Mouse (Mus musculus): Measurements from ENCODE around the gene Shisa9. TPM values are rescaled to one million over a fixed set of nuclear protein-coding genes. Genes with fewer than 3 reads are reported as not detected.

Shisa9 gene
- total RNA-seq, 2 experiments from 2014 or later = 0.21 TPM; not detected in 1

DNA sequence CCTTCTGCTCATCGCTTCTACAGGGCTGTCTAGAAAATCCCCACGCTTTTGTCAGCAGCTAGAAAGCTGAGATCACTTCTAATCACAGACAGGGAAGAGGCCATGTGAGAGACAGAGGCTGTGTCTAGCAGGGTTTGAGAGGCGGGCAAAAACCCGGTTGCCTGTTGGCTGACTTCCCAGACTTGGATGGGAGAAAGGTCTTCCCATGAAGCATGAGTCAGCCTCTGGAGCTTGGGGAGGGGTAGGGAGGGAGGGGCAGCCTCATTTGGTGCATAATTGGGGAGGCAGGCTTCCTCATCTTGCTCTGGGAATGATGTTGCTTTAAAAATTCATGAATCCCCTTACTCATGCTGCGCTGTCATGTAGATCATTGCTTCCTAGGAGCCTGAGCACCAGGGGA, 57.0 kb downstream of the Shisa9 start:
- intact Hi-C loops (cut with DNase I) = no loop called here
- DNase-seq (ENCODE audit: low spot score) = peak; percentile 12

DNA sequence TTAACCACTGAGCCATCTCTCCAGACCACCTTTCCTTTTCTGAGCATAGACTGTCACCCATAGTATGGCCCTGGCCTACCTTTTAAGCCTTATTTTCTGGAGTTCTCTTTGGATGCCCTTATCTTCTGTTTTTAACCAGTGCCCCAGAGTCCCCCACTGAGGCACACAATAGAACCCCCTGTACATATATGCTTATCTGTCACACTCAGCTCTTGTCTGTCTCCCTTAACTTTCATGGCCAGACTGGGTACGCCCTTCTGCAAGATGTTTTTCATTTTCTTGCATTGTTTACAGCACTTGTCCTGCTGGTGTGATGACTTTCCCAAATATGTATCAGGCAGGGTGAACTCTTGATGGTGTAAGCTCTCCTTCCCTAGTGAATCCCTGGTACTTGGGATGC, 68.1 kb downstream of the Shisa9 start:
- intact Hi-C loops (cut with DNase I) = no loop called here
- DNase-seq (ENCODE audit: low spot score) = no peak

DNA sequence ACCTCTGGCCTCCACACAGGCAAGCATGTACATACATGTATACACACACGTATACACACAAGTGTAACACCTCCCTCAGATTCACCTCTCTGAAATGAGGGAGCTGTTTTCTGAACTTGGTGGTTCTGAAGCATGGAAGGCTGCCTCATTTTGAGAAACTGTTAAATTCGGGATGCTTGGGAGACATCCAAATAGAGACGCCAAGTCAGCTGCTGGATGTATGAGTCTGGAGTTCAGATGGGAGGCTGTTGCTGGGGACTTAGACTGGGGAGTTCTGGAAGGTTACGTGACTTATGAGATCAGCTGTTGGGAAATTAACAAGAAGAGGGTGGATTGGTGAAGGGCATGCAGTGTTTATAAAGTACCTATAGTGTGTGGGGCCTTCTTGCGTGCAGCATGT, 88.7 kb downstream of the Shisa9 start:
- intact Hi-C loops (cut with DNase I) = no loop called here
- DNase-seq (ENCODE audit: low spot score) = no peak

DNA sequence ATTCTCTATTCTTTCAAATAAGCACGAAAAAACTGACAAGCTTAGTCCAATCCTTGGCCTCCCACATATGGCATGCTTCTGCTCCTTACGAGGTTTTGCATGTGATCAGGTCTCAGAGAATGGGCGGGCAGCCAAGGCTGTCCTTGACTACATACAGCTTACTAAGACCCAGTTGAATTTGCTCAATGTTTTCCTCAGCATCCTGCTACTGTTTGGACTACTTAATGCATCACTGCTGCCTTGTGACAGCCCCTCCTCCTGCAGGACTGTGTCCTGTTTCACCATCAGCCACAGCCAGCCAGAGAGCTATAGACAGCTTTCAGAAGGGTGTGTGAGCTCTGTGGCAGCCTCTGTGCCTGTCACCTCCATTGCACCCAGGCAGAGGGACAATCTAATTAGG, 92.4 kb downstream of the Shisa9 start:
- no peak for DNase-seq (ENCODE audit: low spot score)
- intact Hi-C loops (cut with DNase I) = no loop called here

DNA sequence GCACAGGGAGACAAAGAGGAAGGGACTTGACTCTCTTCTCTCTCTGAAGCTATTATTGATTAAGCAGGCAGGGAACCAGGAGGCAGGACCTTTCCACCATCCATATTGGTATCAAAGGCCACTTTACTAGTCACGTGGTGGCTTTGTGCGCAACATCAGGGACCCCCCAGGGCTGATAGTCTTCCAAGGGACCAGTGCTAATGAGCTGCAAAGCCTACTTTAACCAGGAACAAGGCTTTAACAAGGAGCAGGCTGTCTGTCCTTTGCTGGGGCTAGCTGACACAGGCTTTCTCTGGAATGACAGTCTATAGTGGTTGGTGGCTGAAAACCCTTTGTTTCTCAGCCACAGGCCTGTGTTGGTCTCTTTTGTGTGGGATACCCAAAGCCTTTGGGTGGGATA, 92.8 kb downstream of the Shisa9 start:
- intact Hi-C loops (cut with DNase I) = no loop called here
- DNase-seq (ENCODE audit: low spot score) = no peak

DNA sequence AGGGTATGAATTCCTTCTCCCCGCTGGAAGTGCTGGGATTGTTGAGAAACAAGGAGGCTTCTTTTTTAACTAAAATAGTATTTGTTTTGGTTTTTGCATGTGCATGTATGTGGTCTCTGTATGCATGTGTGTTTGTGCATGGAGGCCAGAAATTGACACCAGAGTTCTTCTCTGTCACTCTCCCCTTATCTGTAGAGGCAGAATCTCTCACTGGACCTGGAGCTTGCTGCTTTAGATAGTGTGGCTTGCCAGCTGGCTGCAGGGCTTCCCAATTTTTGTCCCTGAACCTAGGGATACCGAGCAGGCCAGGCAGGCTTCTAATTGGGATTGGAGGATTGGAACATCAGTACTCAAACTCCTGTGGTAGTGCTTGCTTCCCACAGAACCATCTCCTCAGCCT, 99.2 kb downstream of the Shisa9 start:
- intact Hi-C loops (cut with DNase I) = no loop called here
- DNase-seq (ENCODE audit: low spot score) = no peak

DNA sequence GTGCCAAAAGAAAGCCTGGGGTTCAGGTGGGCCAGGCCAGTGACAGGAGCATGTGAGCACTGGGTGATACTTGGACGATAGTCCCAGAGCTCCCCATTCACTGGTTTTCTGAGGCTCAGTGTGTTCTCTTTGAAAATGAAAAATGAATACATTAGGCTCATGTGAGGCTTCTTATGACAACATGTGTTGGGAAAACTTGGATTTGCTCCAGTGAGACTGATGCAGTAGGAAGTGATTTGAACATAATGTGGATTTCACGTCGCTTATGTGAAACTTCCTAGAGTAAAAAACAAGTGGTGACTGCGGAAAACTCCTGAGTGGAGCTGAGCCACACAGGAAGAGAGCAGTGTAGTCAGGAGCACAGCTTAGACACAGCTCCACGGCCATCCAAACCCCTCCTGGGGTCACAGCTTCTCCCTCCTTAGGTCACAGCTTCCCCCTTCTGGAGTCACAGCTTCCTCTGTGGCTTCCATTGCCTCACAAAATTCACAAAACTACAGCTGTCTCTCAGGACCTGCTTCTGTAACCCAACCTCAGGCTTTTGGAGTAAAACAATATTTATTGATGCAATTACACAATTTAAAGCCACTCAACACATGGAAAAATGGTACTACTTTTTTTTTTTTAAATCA, 106.8 kb downstream of the Shisa9 start:
- intact Hi-C loops (cut with DNase I) = no loop called here
- no peak for DNase-seq (ENCODE audit: low spot score)

DNA sequence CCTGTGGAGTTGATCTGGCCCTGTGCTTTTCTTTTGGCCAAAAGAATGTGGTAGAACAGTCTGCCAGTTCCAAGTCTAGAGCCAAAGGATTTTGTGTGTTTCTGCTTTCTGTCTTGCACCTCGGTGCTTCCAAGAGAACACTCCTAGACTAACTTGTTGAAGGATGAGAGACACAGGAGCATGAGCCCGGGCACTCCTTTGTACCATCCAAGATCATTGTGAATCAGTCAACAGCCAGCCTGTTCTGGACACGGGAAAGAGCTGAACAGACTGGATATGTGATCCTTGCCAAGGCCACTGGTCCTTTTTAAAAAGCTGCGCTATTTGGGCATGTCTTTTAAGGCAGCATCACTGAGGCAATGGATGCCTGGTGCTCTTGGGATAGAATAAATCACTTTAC, 109.3 kb downstream of the Shisa9 start:
- no peak for DNase-seq (ENCODE audit: low spot score)
- intact Hi-C loops (cut with DNase I) = no loop called here

DNA sequence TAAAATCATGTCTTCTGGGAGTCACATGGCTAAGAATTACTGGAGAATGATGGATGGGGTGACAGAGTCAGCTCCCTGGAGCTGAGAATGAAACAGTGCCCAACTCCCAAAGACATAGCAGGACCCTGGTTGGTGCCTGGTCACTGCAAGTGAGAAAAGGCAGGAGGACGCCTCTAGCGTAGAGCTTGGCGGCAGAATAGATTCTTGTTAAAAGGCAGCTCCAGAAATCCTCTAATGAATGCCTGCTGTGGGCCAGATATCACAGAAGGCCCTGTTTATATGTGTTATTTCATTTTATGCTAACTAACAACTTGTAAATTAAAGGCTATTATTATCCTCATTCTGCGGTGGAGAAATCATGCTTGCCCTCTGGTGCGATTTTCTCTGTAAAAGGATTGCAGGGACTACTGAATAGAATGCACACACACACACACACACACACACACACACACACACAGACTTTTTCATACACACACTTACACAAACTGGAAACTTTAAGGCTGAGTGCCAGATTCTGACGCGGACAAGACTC, 110.9 kb downstream of the Shisa9 start:
- DNase-seq (ENCODE audit: low spot score) = no peak
- intact Hi-C loops (cut with DNase I) = no loop called here

DNA sequence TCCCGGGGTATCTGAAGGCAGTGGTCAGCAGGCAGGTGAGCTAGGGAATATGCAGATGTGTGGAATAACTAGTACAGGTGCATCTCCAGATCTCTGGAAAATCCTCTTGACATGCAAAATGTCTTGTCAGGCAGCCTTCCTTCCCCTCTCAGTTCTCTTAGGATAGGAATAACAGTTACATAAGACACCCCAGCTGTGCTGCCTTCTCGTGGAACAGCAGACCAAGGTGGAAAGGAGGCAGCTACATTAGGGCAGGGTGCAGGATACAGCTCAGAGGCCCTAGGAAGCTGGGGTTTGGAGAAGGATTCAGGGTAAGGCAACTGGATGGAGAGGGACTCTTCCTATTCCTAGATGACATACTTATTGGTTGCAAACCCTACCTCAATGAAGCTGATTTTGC, 111.5 kb downstream of the Shisa9 start:
- intact Hi-C loops (cut with DNase I) = no loop called here
- no peak for DNase-seq (ENCODE audit: low spot score)

DNA sequence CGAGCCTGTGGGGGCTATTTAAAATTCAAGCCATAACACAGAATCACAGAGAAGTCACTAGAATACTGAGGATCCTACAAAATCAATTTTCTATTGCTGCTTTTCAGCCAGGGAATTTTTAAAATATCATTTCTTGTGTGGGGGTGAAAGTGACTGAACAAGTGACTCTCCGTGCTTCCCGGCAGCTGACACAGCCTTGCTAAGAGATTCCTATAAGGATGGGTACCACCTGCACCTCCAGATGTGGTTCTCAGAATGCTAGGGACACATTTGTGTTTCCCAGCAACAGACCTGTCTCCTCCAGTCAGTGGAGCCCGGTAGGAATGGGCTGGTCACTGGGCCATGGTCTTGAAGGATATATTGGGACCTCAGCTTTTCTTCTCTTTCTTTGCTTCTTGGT, 124.5 kb downstream of the Shisa9 start:
- no peak for DNase-seq (ENCODE audit: low spot score)

DNA sequence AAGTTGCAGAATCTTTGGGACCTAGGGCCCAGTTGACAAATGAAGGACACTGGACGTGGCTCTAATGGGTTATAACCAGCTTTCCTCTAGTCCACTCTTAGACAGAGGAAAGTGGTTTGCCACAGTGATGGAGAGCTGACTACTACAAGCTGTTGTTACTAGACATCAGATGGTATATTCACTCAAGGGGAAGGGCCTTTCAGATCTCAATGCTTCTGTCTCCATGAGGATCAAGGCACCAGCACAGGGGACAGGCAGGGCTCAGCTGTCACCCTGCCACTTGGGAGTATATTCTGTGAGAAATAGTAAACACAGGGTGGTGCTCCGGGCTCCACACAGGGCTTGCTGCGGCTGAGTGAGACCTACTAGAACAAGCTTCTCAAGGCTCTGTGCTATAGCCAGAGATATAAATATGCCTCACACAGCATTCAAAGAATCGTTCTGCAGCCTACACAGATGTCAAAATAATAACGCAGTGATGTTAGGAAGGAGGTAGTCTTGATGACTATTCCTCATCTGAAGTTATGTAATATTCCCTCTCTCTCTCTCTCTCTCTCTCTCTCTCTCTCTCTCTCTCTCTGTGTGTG, 127.0 kb downstream of the Shisa9 start:
- intact Hi-C loops (cut with DNase I) = no loop called here

More for the DNA sequence above, 124.5 kb downstream of the Shisa9 start:
- intact Hi-C loops (cut with DNase I) = no loop called here

DNA sequence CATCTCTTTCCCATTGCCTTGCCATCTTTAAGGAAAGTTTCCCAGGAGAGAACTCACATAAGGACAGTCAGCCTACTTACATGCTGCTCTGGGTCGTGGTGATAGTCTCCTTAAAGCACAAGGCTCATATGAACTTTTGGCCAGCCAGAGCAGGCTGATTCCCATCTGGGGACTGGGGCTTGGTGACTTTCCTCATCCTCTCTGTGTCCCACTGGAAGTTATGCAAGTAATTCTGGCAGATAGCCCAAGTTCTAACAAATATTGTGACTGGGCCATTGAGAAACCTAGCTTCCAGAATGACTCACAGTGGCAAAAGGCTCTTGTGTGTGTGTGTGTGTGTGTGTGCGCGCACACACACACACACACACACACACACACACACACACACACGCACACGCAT, 130.5 kb downstream of the Shisa9 start:
- intact Hi-C loops (cut with DNase I) = no loop called here
- peak; percentile 23 for DNase-seq (ENCODE audit: low spot score)

More for the DNA sequence above, 127.0 kb downstream of the Shisa9 start:
- no peak for DNase-seq (ENCODE audit: low spot score)

DNA sequence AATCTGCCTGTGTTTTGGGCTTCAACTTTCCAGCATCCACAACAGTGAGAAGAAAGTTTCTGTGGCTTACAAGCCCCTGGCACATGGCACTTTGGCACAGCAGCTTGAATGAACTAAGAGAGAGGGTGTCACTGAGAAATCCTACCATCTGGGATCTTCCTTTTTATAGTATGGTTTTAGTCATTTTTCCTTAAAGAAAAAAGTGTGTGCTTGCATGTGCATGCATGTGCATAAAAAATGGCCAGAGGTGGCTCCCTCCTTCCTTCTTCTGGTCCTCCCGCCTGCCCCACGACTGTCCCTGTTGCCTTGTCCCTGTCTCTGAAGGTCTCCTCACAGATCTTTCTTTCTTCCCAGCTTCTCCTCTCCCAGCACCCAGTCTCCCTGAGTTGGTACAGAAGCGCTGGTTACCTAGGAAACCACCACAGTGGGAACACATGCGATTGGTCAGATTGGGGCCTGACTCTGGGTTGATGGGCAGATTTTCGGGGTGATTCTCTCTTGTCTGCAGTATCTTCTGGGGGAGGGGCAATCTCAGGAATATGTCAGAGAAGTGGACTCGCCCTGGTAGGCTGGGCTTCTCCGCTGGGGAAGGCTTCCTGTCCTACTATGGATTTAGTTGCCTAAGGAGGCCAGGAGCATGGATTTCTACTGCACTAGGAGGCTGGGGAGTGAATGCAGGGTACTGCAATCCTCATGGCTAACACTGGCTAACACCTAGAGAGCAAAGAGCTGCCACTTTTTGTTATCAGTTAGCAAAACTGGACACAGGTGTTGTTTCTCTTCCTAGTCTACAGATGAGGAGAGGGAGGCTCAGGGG, 131.3 kb downstream of the Shisa9 start:
- no peak for DNase-seq (ENCODE audit: low spot score)
- intact Hi-C loops (cut with DNase I) = no loop called here

DNA sequence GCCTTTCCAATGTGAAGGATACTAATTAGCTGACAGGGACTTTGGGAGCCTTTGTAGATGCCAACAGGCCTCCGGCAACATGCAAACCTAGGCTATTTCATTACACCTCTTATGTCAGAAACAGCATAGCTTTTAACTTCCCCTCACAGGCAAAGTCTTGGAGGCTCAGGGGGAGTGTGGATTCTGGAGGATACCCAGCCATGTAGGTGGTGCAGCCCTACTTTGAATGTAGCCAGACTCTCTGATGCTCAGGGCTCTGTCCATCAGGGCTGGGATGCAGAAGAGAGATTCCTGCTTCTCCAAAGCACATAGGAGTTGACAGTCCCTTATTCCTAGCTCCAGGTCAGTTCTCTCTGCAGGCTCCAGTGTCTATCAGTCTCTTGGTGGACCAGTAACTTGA, 133.0 kb downstream of the Shisa9 start:
- intact Hi-C loops (cut with DNase I) = no loop called here
- DNase-seq (ENCODE audit: low spot score) = no peak

DNA sequence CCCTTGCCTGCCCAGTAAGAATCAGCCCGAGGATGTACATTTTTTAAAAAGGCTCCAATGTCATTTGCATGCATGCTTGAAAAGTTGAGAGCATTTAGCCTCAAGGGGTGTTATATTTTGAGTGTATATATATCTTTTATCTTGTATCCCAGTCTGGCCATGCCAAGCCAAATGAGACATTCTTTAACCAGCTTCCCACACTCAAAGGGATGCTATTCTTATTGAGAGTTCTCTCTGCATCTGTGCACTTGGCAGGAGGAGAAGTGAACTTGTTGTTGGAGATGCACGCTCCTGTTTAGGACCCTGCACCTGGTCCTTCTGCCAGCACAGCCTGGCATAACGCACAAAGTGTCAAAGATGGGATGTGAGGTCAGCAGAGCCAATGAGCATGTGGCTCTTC, 135.6 kb downstream of the Shisa9 start:
- intact Hi-C loops (cut with DNase I) = no loop called here
- no peak for DNase-seq (ENCODE audit: low spot score)

DNA sequence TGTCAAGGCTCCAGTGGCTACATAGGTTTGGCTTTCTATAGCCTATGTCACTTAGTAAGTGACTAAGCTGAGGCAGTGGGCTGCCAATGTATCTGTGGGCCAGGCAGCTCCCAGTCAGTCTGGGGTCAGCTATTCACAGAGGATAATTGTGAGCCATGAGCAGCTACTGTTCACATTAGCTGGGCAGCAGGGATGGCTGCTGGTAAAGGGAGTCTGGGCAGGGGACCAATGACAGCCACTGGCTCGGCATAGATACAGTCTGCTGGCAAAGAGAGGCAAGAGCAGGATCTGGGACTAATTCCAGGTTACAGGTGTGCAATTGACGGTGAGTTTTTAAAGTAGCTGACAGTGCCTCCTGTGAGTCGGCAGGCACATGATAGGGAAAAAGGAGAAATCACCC, 145.9 kb downstream of the Shisa9 start:
- no peak for DNase-seq (ENCODE audit: low spot score)
- intact Hi-C loops (cut with DNase I) = no loop called here

DNA sequence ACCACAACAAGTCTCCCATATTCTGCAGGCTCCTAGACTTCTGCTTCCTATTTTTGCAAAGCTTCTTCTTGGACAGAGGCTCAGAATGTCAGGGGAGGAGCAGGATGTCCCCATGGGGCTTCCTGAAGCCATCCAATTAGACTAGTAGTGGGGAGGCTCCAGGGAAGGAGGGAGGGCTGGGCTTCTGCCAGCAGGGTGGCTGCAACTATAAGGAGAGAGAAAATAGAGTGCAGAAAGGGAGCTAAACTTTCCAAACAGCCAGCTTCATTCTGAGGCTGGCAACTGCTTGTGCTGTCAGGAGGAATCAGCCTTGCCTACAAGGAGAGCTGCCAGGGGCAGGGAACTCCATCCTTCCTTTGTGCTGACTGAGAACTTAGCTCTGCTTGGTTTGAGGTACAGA, 162.8 kb downstream of the Shisa9 start:
- intact Hi-C loops (cut with DNase I) = no loop called here
- no peak for DNase-seq (ENCODE audit: low spot score)

DNA sequence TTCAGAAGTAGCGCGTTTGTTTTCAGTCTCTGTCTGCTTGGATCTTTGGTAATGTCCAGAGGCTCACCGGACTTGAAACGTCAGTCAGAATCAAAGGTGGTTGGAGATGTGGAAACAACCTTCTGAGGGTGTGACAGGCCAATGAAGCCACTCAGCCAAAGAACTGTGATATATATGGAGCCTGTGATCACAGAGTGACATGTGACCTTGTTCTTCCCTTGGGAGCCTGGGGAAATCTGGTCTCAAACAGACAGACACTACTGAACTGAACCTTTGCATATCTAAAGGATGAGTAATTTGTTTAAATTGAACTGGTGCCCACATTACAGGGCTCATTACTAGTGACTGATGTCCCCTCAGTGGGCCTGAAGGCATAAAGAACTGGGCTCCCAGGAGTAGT, 168.1 kb downstream of the Shisa9 start:
- intact Hi-C loops (cut with DNase I) = no loop called here
- DNase-seq (ENCODE audit: low spot score) = no peak

DNA sequence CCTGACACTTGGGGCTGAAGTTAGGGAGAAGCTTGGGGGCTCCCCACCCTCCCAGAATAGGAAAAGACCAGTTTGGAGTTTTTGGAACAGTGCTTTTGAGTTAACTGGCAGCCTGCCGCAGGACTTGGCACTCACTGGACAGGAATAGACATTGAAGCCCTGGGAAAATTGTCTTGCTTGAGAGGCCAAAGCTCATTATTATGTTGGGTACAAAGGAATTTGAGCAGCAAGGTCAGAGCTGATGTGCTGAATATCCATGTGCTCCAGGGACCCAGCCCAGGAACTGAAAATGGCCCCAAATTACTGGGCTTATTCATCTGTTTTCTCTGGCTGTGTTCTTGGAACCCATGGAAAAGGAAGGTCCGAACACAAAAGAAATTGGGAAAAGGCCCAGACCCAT, 170.6 kb downstream of the Shisa9 start:
- DNase-seq (ENCODE audit: low spot score) = no peak

DNA sequence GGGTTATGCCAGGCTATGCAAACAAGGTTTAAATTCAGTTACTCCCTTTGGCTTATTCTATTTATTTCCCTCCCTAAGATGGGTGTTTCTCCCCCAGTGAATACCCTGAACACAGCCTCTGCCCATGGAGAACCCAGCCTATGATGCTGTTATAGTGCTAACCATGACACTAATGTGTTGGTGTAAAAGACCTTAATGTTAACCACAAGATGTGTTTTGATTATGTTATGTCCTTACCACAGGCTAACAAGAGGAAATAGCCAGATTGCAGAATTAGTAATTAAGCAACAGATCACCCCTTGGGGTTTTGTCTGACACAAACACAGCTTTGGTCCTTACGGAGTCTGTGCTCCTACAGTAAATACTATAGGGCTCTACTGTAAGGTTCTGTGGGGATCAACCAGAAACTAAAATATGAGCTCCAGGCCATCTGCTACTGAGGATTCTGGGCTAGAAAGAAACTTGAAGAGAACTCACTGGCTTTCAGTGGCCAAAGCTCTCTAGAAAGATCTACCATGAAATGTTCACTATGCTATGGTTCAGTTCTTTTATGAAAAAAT, 189.6 kb downstream of the Shisa9 start:
- no peak for DNase-seq (ENCODE audit: low spot score)
- intact Hi-C loops (cut with DNase I) = no loop called here

More for the DNA sequence above, 170.6 kb downstream of the Shisa9 start:
- intact Hi-C loops (cut with DNase I) = no loop called here
